Mouse (Mus musculus): ENCODE measurements around the gene Aurka. TPM values are rescaled to one million over a fixed set of nuclear protein-coding genes. Genes with fewer than 3 reads are reported as not detected.

Aurka gene
- total RNA-seq, 1 experiment: 104 TPM

GRCm38 (mm10) chr2:172349776-172350175, 20.6 kb downstream of the Aurka start:
- peak; percentile 22 for DNase-seq (ENCODE audit: low read depth, low spot score)

GRCm38 (mm10) chr2:172348297-172348950, 21.9 kb downstream of the Aurka start:
- Histone ChIP-seq H3K27ac (ENCODE audit: insufficient read depth, low read depth, low read length, poor library complexity, severe bottlenecking) (no peak overlapping the region), H3K36me3 (ENCODE audit: control insufficient read depth, insufficient read depth, low read length, poor library complexity, severe bottlenecking) (no peaks in the 10 kb centered on the region), H3K4me1 (ENCODE audit: control insufficient read depth in 2 of 2, insufficient read depth in 2 of 2, low read length in 2 of 2, poor library complexity in 1 of 2) (peaks cover 0 to 8% of the 10 kb centered on the region in 2 experiments; a peak in 1 of 4 replicates), H3K4me3 (ENCODE audit: insufficient read depth in 1 of 2, low read depth in 1 of 2, low read length in 2 of 2, poor library complexity in 1 of 2, severe bottlenecking in 1 of 2) (no peak overlapping the region), H3K9me3 (ENCODE audit: control insufficient read depth, insufficient read depth, low read depth, low read length) (no peaks in the 10 kb centered on the region), H3K9ac (ENCODE audit: insufficient read depth, low read depth, low read length, poor library complexity, severe bottlenecking) (no peak overlapping the region)
- no peak for DNase-seq (ENCODE audit: low read depth, low spot score)
- in situ Hi-C loops (cut with MboI; ENCODE audit: low sequenced_read_pairs in 2 of 2, unreplicated experiment in 2 of 2): no loop called here
- no peak for TF ChIP-seq ZC3H11A (IDR thresholded peaks at IDR 0.05; ENCODE audit: borderline replicate concordance, low read depth, low read length)
- TF ChIP-seq ZNF384 (IDR thresholded peaks at IDR 0.05; ENCODE audit: low read depth, low read length): no peak
- TF ChIP-seq CHD2 (IDR thresholded peaks at IDR 0.05; ENCODE audit: low read depth, low read length): no peak
- TF ChIP-seq HCFC1 (IDR thresholded peaks at IDR 0.05; ENCODE audit: borderline replicate concordance, insufficient read depth, low read length): no peak
- TF ChIP-seq MAFK (IDR thresholded peaks at IDR 0.05; ENCODE audit: insufficient read depth, low read depth, low read length): no peak

More at GRCm38 (mm10) chr2:172349776-172350175, 20.6 kb downstream of the Aurka start:
- H3K4me3 ChIP-seq (ENCODE audit: insufficient read depth in 1 of 2, low read depth in 1 of 2, low read length in 2 of 2, poor library complexity in 1 of 2, severe bottlenecking in 1 of 2): no peak overlapping the region
- in situ Hi-C loops (cut with MboI; ENCODE audit: low sequenced_read_pairs in 2 of 2, unreplicated experiment in 2 of 2): no loop called here
- H3K27ac ChIP-seq (ENCODE audit: insufficient read depth, low read depth, low read length, poor library complexity, severe bottlenecking): no peak overlapping the region
- H3K4me1 ChIP-seq (ENCODE audit: control insufficient read depth in 2 of 2, insufficient read depth in 2 of 2, low read length in 2 of 2, poor library complexity in 1 of 2): peaks cover 0 to 8% of the 10 kb centered on the region in 2 experiments; a peak in 1 of 4 replicates
- H3K36me3 ChIP-seq (ENCODE audit: control insufficient read depth, insufficient read depth, low read length, poor library complexity, severe bottlenecking): no peaks in the 10 kb centered on the region
- H3K9ac ChIP-seq (ENCODE audit: insufficient read depth, low read depth, low read length, poor library complexity, severe bottlenecking): no peak overlapping the region
- TF ChIP-seq ZNF384 (IDR thresholded peaks at IDR 0.05; ENCODE audit: low read depth, low read length): no peak
- no peaks in the 10 kb centered on the region for H3K9me3 ChIP-seq (ENCODE audit: control insufficient read depth, insufficient read depth, low read depth, low read length)

- TF ChIP-seq ZC3H11A (IDR thresholded peaks at IDR 0.05; ENCODE audit: borderline replicate concordance, low read depth, low read length) (no peak), HCFC1 (IDR thresholded peaks at IDR 0.05; ENCODE audit: borderline replicate concordance, insufficient read depth, low read length) (no peak), CHD2 (IDR thresholded peaks at IDR 0.05; ENCODE audit: low read depth, low read length) (no peak)
- H3K36me3 ChIP-seq (ENCODE audit: control insufficient read depth, insufficient read depth, low read length, poor library complexity, severe bottlenecking): no peaks in the 10 kb centered on the region
- H3K9ac ChIP-seq (ENCODE audit: insufficient read depth, low read depth, low read length, poor library complexity, severe bottlenecking): no peak overlapping the region
- no peak overlapping the region for H3K4me3 ChIP-seq (ENCODE audit: insufficient read depth in 1 of 2, low read depth in 1 of 2, low read length in 2 of 2, poor library complexity in 1 of 2, severe bottlenecking in 1 of 2)
- H3K27ac ChIP-seq (ENCODE audit: insufficient read depth, low read depth, low read length, poor library complexity, severe bottlenecking): no peak overlapping the region
- DNase-seq (ENCODE audit: low read depth, low spot score): no peak
- peaks cover 0 to 8% of the 10 kb centered on the region in 2 experiments; a peak in 1 of 4 replicates for H3K4me1 ChIP-seq (ENCODE audit: control insufficient read depth in 2 of 2, insufficient read depth in 2 of 2, low read length in 2 of 2, poor library complexity in 1 of 2)
- H3K9me3 ChIP-seq (ENCODE audit: control insufficient read depth, insufficient read depth, low read depth, low read length): no peaks in the 10 kb centered on the region
- in situ Hi-C loops (cut with MboI; ENCODE audit: low sequenced_read_pairs in 2 of 2, unreplicated experiment in 2 of 2): no loop called here
These were observed 23.3 kb downstream of the Aurka start for GRCm38 (mm10) chr2:172346933-172347611.

- Histone ChIP-seq H3K9me3 (ENCODE audit: control insufficient read depth, insufficient read depth, low read depth, low read length) (no peaks in the 10 kb centered on the region), H3K4me3 (ENCODE audit: insufficient read depth in 1 of 2, low read depth in 1 of 2, low read length in 2 of 2, poor library complexity in 1 of 2, severe bottlenecking in 1 of 2) (peak overlapping the region; percentile 84 to 95), H3K36me3 (ENCODE audit: control insufficient read depth, insufficient read depth, low read length, poor library complexity, severe bottlenecking) (no peaks in the 10 kb centered on the region), H3K9ac (ENCODE audit: insufficient read depth, low read depth, low read length, poor library complexity, severe bottlenecking) (peak overlapping the region; percentile 75), H3K4me1 (ENCODE audit: control insufficient read depth in 2 of 2, insufficient read depth in 2 of 2, low read length in 2 of 2, poor library complexity in 1 of 2) (peaks cover 0 to 6% of the 10 kb centered on the region in 2 experiments; a peak in 1 of 4 replicates), H3K27ac (ENCODE audit: insufficient read depth, low read depth, low read length, poor library complexity, severe bottlenecking) (no peak overlapping the region)
- no peak for DNase-seq (ENCODE audit: low read depth, low spot score)
- in situ Hi-C loops (cut with MboI; ENCODE audit: low sequenced_read_pairs in 2 of 2, unreplicated experiment in 2 of 2): no loop called here
- TF ChIP-seq MAFK (IDR thresholded peaks at IDR 0.05; ENCODE audit: insufficient read depth, low read depth, low read length): no peak
These were observed 24.1 kb downstream of the Aurka start for GRCm38 (mm10) chr2:172346034-172346929.
